Mouse (Mus musculus): Measurements from ENCODE around the gene Trim33.
A peak's percentile ranks its signal among the peaks of the same experiment; 100 is the strongest.

The Trim33 gene

DNA sequence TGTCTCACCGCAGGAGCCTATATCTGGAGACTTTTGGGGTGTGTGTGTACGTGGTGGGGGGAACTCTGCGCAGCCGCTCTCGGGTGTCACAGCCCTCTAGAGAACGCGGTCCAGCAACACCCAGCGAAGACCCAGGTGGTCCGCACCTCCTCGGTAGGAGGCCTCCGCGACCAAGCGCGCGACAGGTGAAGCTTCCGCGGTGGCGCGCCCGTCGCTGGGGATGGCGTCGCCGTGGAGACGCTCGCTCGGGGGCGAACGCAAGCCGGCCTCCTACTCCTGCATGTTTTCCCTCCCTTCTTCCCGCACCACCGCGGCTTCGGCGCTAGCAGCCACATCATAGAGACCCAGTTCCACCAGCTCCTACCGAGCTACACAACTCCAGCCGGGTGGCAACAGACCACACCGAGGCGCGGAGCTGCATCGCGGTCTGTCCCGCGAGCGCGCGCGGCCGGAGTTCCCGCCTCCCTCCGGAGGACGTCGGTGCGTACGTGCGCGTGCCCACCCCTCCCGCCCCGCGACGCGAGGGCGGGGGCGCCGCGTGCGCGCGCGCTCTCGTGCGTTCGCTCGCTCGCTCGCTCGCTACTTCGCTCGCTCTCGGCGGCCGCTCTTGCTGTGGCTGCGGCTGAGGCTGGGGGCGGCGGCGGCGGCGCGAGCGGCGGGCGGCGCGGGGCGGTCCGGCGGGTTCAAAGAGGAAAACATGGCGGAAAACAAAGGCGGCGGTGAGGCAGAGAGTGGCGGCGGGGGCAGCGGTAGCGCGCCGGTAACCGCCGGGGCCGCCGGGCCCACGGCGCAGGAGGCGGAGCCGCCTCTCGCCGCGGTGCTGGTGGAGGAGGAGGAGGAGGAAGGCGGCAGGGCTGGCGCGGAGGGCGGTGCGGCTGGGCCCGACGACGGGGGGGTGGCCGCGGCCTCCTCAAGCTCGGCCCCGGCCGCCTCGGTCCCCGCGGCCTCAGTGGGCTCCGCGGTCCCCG lies at the start of gene Trim33:
Trim33 (plus strand) TSS at position 112 of the 968 bp plus-strand sequence.
- DNase-seq (ENCODE audit: low read depth, low spot score) = peak; percentile 89

DNA sequence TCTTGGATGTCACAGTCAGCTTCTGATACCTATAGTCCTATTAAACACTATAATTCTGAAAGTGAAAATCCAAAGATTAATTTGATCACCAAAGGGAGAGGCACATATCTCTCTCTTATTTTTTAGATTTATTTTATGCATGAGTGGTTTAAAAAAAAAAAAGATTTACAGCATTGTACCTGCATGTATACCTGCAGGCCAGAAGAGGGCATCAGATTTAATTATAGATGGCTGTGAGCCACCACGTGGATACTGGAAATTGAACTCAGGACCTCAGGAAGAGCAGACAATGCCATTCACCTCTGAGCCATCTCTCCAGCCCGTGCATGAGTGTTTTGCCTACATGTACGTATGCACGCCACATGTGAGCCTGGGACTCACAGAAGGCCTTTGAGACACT lies 46.7 kb upstream of the Trim33 start:
- DNase-seq (ENCODE audit: low read depth, low spot score) = no peak

DNA sequence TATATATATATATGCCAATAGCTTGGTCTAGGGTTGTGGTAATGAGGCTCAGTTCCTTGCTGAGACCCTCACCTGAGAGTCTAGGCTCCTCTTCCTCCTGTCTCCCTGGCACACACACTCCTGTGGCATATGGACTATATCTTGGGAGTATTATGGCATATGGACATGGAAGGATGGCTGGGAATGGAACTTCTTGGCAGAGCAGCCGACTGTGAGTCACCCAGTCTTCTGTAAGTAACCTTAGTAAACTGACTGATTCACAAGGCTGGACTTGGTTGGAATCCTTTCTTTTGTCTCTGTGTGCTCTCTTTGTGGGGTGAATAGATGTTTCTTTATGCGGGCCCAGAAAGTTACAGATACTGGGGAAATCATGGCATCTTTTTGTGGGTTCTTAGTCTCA lies 37.6 kb upstream of the Trim33 start:
- DNase-seq (ENCODE audit: low read depth, low spot score) = no peak

GRCm38 (mm10) chr3:103242156-103242555 lies 36.9 kb upstream of the Trim33 start:
- DNase-seq (ENCODE audit: low read depth, low spot score) = no peak

DNA sequence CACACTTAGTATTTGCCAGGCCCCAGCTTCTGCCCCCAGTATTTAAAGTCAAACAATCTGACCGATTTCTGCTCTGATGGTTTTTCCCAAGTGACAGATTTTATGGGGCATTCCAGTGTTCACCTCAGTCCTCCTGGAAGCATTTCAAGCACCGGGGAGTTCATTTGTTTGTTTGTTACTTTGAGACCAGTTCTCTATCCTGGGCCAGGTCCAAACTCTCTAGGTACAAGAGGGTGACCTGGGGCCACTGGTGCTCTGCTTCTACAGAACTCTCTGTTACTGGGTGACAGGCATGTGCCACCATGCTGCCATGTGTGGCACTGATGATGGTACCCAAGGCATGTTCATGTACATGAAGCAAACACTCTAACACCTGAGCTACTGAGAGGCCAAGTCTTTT lies 35.6 kb upstream of the Trim33 start:
- DNase-seq (ENCODE audit: low read depth, low spot score) = no peak

- no peak for DNase-seq (ENCODE audit: low read depth, low spot score)
Observed at GRCm38 (mm10) chr3:103246627-103247260, 32.3 kb upstream of the Trim33 start.

DNA sequence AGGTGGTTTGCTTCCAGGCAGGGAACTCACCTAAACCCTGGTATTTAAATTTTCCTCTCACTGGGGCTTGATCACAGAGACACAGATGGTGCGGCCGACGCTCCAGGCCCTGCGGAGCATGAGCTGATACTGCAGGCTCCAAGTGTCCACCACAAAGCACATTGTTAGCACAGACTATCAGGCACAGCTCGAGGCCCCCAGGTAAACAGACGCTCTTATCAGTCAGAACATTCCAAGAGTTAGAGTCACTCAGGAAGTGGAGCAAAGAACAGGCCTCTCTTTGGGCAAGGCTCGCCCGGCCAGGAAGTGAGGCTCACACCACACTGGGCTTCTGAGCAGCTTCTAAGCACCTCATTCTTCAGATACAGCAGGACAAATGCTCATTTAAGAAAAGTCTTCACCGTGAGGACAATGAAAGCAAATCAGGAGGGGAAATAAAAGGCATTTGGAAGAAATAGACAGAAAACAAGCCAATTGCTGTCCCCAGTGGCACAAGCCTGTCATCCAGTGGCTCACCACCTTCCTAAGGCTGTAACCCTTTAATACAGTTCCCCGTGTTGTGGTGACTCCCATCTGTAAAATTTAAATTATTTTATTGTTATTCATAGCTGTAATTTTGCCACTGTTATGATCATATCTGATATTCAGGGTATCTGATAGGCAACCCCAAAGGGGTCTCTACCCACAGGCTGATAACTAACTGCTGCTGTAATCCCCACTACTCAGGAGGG lies 22.8 kb upstream of the Trim33 start:
- DNase-seq (ENCODE audit: low read depth, low spot score) = no peak

- no peak for DNase-seq (ENCODE audit: low read depth, low spot score)
Observed at GRCm38 (mm10) chr3:103262802-103263417, 16.2 kb upstream of the Trim33 start.

GRCm38 (mm10) chr3:103278561-103279181 lies 422 bp upstream of the Trim33 start:
- peak; percentile 2 for DNase-seq (ENCODE audit: low read depth, low spot score)

DNA sequence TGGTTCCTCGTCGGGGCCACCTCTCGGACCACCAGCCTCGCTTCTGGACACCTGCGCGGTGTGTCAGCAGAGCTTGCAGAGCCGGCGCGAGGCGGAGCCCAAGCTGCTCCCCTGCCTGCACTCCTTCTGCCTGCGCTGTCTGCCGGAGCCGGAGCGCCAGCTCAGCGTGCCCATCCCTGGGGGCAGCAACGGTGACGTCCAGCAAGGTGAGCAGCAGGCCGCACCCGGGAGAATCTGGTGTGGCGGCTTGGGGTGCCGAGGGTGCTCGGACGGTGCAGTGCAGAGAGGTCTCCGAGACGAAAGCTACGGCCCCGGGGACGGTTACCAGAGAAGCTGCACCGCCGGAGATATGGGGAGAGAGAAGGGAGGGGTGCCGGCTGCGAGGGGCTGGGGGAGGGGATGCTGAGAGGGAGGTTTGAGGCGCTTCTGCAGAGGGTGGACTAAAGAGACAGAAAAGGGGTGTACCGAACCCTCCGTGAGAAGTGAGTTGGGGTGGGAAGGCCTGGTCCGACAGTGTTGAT lies 1.2 kb downstream of the Trim33 start:
- DNase-seq (ENCODE audit: low read depth, low spot score) = peak; percentile 18

DNA sequence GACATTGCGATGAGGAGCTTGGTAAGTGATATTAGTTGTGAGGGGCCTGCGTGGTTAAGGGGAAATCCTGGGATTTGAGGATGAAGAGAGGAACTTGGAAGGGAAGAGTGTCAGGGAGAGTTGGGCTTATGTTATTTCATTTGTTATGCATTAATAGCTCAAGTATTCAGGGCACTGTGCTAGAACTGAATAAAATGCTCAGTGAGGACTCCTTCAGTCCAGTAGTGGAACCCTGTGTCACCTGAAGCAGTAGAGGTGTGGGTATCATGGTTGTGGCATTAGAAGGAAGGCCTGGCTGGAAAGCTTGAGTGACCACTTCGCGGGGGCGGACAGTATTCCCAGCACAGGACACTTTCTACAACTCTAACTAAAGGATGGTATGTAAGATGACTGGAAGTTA lies 1.8 kb downstream of the Trim33 start:
- DNase-seq (ENCODE audit: low read depth, low spot score) = no peak

GRCm38 (mm10) chr3:103288761-103289160 lies 9.7 kb downstream of the Trim33 start:
- DNase-seq (ENCODE audit: low read depth, low spot score) = no peak

GRCm38 (mm10) chr3:103291087-103291486 lies 12.0 kb downstream of the Trim33 start:
- DNase-seq (ENCODE audit: low read depth, low spot score) = no peak

GRCm38 (mm10) chr3:103305411-103305982 lies 26.4 kb downstream of the Trim33 start:
- DNase-seq (ENCODE audit: low read depth, low spot score) = no peak

- DNase-seq (ENCODE audit: low read depth, low spot score) = no peak
Observed at GRCm38 (mm10) chr3:103309252-103309651, 30.2 kb downstream of the Trim33 start.

GRCm38 (mm10) chr3:103309750-103310149 lies 30.7 kb downstream of the Trim33 start:
- DNase-seq (ENCODE audit: low read depth, low spot score) = no peak

- no peak for DNase-seq (ENCODE audit: low read depth, low spot score)
Observed at GRCm38 (mm10) chr3:103314291-103314690, 35.2 kb downstream of the Trim33 start.

- no peak for DNase-seq (ENCODE audit: low read depth, low spot score)
Observed at GRCm38 (mm10) chr3:103335371-103335770, 56.3 kb downstream of the Trim33 start.

DNA sequence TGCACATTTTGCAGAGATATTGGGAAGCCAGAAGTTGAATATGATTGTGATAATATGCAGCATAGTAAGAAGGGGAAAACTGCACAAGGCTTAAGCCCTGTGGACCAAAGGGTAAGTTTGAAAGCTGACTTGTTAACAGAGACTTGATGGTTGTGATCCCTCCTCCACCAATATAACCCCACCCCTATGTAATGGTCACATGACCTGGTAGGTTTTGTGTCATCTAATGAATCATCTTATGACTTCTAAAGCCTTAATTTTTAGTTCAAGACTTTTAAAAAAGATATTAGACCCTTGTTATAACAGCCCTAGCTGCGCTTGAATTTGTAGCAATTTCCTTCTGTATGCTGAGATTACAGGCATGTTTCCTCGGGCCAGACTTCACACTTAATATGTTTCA lies 67.6 kb downstream of the Trim33 start:
- no peak for DNase-seq (ENCODE audit: low read depth, low spot score)

DNA sequence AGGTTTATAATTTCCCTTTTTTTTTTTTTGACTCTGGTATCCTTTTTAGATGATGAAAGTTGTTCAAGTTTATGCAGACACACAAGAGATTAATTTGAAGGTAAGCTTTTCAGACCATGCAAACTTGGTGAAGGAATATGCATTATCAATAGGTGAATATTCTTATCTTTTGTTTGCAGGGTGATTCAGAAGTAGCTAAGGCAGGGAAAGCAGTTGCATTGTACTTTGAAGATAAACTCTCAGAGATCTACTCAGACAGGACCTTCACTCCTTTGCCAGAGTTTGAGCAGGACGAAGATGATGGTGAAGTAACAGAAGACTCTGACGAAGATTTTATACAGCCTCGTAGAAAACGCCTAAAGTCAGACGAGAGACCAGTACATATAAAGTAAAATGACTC lies 74.4 kb downstream of the Trim33 start:
- DNase-seq (ENCODE audit: low read depth, low spot score) = no peak

DNA sequence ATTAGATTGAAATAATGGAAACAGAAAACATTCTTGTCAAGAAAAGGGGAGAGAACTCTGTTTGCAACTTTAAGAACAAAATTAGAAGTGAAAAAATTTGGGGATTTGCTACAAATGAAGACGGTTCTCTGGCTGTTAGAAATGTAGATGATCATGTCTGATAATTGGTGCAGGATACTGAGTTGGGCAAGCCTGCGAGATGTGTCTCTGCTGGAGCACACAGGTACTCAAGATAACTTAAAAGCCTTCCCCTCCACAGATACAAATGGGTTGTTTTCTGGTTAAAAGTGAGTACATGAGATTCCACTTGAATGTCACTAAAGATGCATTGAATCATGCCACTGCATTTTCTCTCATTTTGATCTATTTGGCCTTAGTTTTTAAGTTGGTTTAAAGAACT lies 74.9 kb downstream of the Trim33 start:
- no peak for DNase-seq (ENCODE audit: low read depth, low spot score)

Measured in retina, adult 2 months (tissue).